In the genomic region with DNA sequence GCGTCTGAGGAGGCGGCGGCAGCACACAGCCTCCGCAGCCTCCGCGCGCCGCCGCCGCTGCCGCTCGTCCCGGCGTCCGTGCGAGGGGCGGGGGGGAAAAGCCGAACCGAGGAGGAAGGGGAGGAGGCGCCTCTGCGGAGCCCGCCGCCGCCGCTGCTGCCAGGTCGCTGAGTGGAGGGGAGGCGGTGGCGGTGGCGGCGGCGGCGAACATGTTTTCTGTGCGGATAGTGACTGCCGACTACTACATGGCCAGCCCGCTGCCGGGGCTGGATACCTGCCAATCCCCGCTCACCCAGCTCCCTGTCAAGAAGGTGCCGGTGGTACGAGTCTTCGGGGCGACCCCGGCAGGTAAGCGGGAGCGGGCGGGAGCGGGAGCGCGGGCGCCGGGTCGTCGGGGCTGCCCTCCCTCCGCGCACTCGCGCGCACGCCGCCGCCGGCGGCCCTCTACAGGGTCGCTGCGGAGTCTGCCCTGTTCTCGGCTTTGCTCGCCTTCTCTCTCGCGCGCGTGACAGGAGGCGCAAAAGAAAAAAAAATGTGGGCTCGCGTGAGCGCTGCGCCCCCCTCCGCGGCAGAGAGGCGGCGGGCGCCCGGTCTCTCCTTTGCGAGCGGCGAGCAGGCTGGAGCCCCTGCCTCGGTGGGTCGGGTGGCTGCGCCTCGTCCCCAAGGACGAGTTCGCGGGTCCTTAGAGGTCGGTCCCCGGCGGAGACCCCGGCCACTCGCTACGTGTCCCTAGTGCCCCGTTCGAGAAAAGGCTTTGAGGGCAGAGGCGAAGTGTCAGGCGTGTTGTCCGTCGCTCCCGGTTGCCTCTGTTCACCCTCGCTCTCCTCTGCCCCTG, we compare ENCODE assay signal across 8 mouse cellular contexts. TPM values are rescaled to one million over a fixed set of nuclear protein-coding genes. Genes with fewer than 3 reads are reported as not detected.
DNase-seq lines count a peak whose midpoint lies in the region; ATAC-seq and TF ChIP-seq lines count a peak whose summit lies in the region.

No protein-coding gene starts in this region.

- WGBS in cerebellum, adult 2 months = under 1% methylated on average over 101 of the region's 105 CpGs
- 0% methylated on average over 41 of the region's 105 CpGs for WGBS in lung, postnatal 0 days

- peak overlapping the region; percentile 74 to 89 for H3K4me3 ChIP-seq in MEL (ENCODE audit: control insufficient read depth in 1 of 2, insufficient read depth in 1 of 2, low read depth in 2 of 2, low read length in 2 of 2)
- peak overlapping the region; percentile 84 for H3K4me3 ChIP-seq in cerebellum, adult 2 months (replicated peaks; ENCODE audit: insufficient read depth, low read depth, low read length)
- peak overlapping the region; percentile 74 for H3K4me3 ChIP-seq in lung, postnatal 0 days (ENCODE audit: low read depth, low read length)

- peaks cover 0 to 5% of the 10 kb centered on the region in 2 experiments; a peak in 2 of 4 replicates for H3K4me1 ChIP-seq in MEL (ENCODE audit: control insufficient read depth in 1 of 2, insufficient read depth in 2 of 2, low read length in 2 of 2)
- peaks cover 3% of the 10 kb centered on the region for H3K4me1 ChIP-seq in cerebellum, adult 2 months (ENCODE audit: control insufficient read depth, insufficient read depth, low read length)
- peaks cover 6% of the 10 kb centered on the region; the same call in 1 of the 2 replicates for H3K4me1 ChIP-seq in lung, postnatal 0 days (ENCODE audit: insufficient read depth, low read depth, low read length)

- TF ChIP-seq POLR2A in MEL (IDR thresholded peaks at IDR 0.05; ENCODE audit: control insufficient read depth in 1 of 2, insufficient read depth in 1 of 2, low read depth in 1 of 2, low read length in 2 of 2, poor library complexity in 1 of 2) = peak in 1 of 2 experiments; percentile 57; a peak in 3 of 4 replicates
- peak; percentile 29; the same call in 1 of the 2 replicates for TF ChIP-seq POLR2A in cerebellum, adult 2 months (IDR thresholded peaks at IDR 0.05; ENCODE audit: borderline replicate concordance, insufficient read depth, low read length)

- ATAC-seq in hematopoietic stem cell, adult 5-6 weeks (replicated peaks in 1 of 2; ENCODE audit: insufficient read depth in 1 of 2, low FRiP score in 2 of 2, low TSS enrichment in 1 of 2, low read depth in 1 of 2, poor library complexity in 2 of 2, severe bottlenecking in 2 of 2) = peak; percentile 36 to 46
- ATAC-seq in lung, postnatal 0 days = peak; percentile 54

- peak overlapping the region; percentile 64 for H3K4me2 ChIP-seq in lung, postnatal 0 days (replicated peaks; ENCODE audit: low read depth, low read length)

- no peak; a peak in 2 of 6 replicates for TF ChIP-seq CTCF in MEL (IDR thresholded peaks at IDR 0.05 in 2 of 3, conservative IDR thresholded peaks at IDR 0.05 in 1 of 3; ENCODE audit: control insufficient read depth in 1 of 3, insufficient read depth in 1 of 3, low read depth in 2 of 3, low read length in 3 of 3, poor library complexity in 1 of 3, severe bottlenecking in 1 of 3)
- TF ChIP-seq CTCF in cerebellum, adult 2 months (IDR thresholded peaks at IDR 0.05; ENCODE audit: borderline replicate concordance, insufficient read depth, low read depth, low read length) = peak; percentile 52; the same call in 1 of the 2 replicates
- TF ChIP-seq CTCF in lung, postnatal 0 days (IDR thresholded peaks at IDR 0.05) = peak; percentile 72; the same call in 1 of the 2 replicates

- H3K36me3 ChIP-seq in MEL (ENCODE audit: control insufficient read depth in 1 of 2, insufficient read depth in 2 of 2, low read length in 2 of 2) = peaks cover 0 to 15% of the 10 kb centered on the region in 2 experiments; a peak in 2 of 4 replicates
- no peaks in the 10 kb centered on the region for H3K36me3 ChIP-seq in lung, postnatal 0 days (ENCODE audit: insufficient read depth, low read length)

- TF ChIP-seq RAD21 in MEL (IDR thresholded peaks at IDR 0.05; ENCODE audit: low read depth, low read length) = no peak

- H3K27ac ChIP-seq in MEL (ENCODE audit: control insufficient read depth, low read depth, low read length) = peak overlapping the region; percentile 87
- H3K27ac ChIP-seq in cerebellum, adult 2 months (ENCODE audit: insufficient read depth, low read length) = peak overlapping the region; percentile 96
- H3K27ac ChIP-seq in lung, postnatal 0 days (ENCODE audit: low read length) = peak overlapping the region; percentile 100

- H3K79me2 ChIP-seq in MEL (ENCODE audit: control insufficient read depth, insufficient read depth, low read length, poor library complexity) = peaks cover 39% of the 10 kb centered on the region

- no peaks in the 10 kb centered on the region for H3K9me3 ChIP-seq in MEL (replicated peaks; ENCODE audit: insufficient read depth, low read length)
- no peaks in the 10 kb centered on the region for H3K9me3 ChIP-seq in lung, postnatal 0 days (ENCODE audit: low read length)

- no peaks in the 10 kb centered on the region for H3K27me3 ChIP-seq in MEL (ENCODE audit: control insufficient read depth in 1 of 2, insufficient read depth in 2 of 2, low read length in 2 of 2)
- no peaks in the 10 kb centered on the region for H3K27me3 ChIP-seq in cerebellum, adult 2 months (ENCODE audit: control insufficient read depth, insufficient read depth, low read length)
- H3K27me3 ChIP-seq in lung, postnatal 0 days (replicated peaks; ENCODE audit: insufficient read depth, low read length) = no peaks in the 10 kb centered on the region

- TF ChIP-seq EP300 in MEL (IDR thresholded peaks at IDR 0.05; ENCODE audit: low read depth in 1 of 2, low read length in 2 of 2) = no peak
- no peak for TF ChIP-seq EP300 in lung, postnatal 0 days (IDR thresholded peaks at IDR 0.05)

- H3K9ac ChIP-seq in MEL (ENCODE audit: control insufficient read depth, low read depth, low read length, poor library complexity, severe bottlenecking) = peak overlapping the region; percentile 97
- peak overlapping the region; percentile 78 for H3K9ac ChIP-seq in lung, postnatal 0 days (replicated peaks; ENCODE audit: low read depth)

- DNase-seq in MEL (ENCODE audit: low read depth, low spot score) = peak; percentile 84
- peak; percentile 87 to 92 for DNase-seq in cerebellum, adult 2 months
- DNase-seq in forelimb bud, embryonic 11.5 days (ENCODE audit: low read depth, low spot score) = peak; percentile 77
- peak; percentile 78 to 86 for DNase-seq in layer of hippocampus, postnatal 10 days (ENCODE audit: low spot score in 2 of 2)
- DNase-seq in lung, postnatal 0 days (ENCODE audit: low spot score) = peak; percentile 92
- DNase-seq in ovary, postnatal 14 days (ENCODE audit: low spot score) = peak; percentile 75
- DNase-seq in thymus, postnatal 10 days (ENCODE audit: low spot score in 2 of 2) = peak; percentile 83 to 85

TF ChIP-seq in MEL, 35 proteins besides CTCF, POLR2A, EP300 and RAD21:
- TF ChIP-seq MAZ (IDR thresholded peaks at IDR 0.05; ENCODE audit: low read depth, low read length) (no peak), ZKSCAN1 (IDR thresholded peaks at IDR 0.05; ENCODE audit: low read depth, low read length) (no peak), BHLHE40 (IDR thresholded peaks at IDR 0.05; ENCODE audit: borderline replicate concordance, low read depth, low read length) (peak; percentile 32; the same call in 1 of the 2 replicates), ZNF384 (IDR thresholded peaks at IDR 0.05; ENCODE audit: low read depth, low read length) (peak; percentile 57)

RNA-seq across cellular contexts. Expression of a gene that starts 0.6 kb away (rescaled TPM):
- total RNA-seq in MEL (2012; rRNA removed) = 6.9 and 9.3 TPM in 2 replicates
- 10 to 100 TPM; 12.4 to 71.5 TPM for polyA plus RNA-seq in MEL (2012; ENCODE audit: insufficient read depth in 1 of 2, insufficient read length in 2 of 2, low read depth in 1 of 2, low replicate concordance in 2 of 2, missing spikeins in 1 of 2)
- 51.9 and 59.2 TPM in 2 replicates for polyA plus RNA-seq in cerebellum, adult 2 months (2012; rRNA removed)
- total RNA-seq in hematopoietic stem cell, adult 5-6 weeks (2017) = 26.6 and 27.2 TPM in 2 replicates
- total RNA-seq in layer of hippocampus, postnatal 10 days (2021) = 10 to 100 TPM; 83.2 to 85.6 TPM
- polyA plus RNA-seq in lung, postnatal 0 days (2015; fragmentation: Nextera tagmentation; extraction: Ambion mirVana) = 12.9 and 13.5 TPM in 2 replicates

Comparison
In these comparisons a context has a peak if more than half of its experiments do, and no peak if none do; other contexts are left out.
1. Peak in every context shown above with its lines: DNase-seq, ATAC-seq, H3K4me3 ChIP-seq and H3K27ac ChIP-seq.
2. CTCF ChIP-seq: peak in cerebellum, adult 2 months (single experiment) and lung, postnatal 0 days (single experiment); none in MEL (0 of 3).